Mouse (Mus musculus) forebrain, postnatal 0 days (tissue): ENCODE data around the gene H2-T23. TPM values are rescaled to one million over a fixed set of nuclear protein-coding genes. Genes with fewer than 3 reads are reported as not detected.

Experiments used
- ATAC-seq: fragments of 200-750 bp; cut with Nextera tagmentation; 2 replicates; pipeline ENCODE4 v1.8.0; 2017; ENCODE audit warnings: mild to moderate bottlenecking, moderate library complexity
- DNase-seq: peaks from one replicate; pipeline ENCODE4 v3.0.0-alpha.2; 2015
- H3K27ac ChIP-seq: fragments of 300-500 bp; sonication (generic); 2 replicates; pipeline ENCODE4 v1.5.1; 2014; ENCODE audit warnings: low read depth, mild to moderate bottlenecking, antibody characterized with exemption, low read length, moderate library complexity, mixed read lengths
- H3K27me3 ChIP-seq: fragments of 300-500 bp; sonication (generic); 2 replicates; pipeline ENCODE4 v1.6.1; 2014; ENCODE audit warnings: mild to moderate bottlenecking, low read length, mixed read lengths; ENCODE audit not compliant: insufficient read depth
- H3K36me3 ChIP-seq: fragments of 300-500 bp; sonication (generic); 2 replicates; pipeline ENCODE4 v1.6.1; 2014; ENCODE audit warnings: mild to moderate bottlenecking, moderate library complexity; ENCODE audit not compliant: insufficient read depth
- H3K4me1 ChIP-seq: fragments of 300-500 bp; sonication (generic); 2 replicates; pipeline ENCODE4 v1.6.1; 2014; ENCODE audit warnings: antibody characterized with exemption; ENCODE audit not compliant: insufficient read depth
- H3K4me2 ChIP-seq: fragments of 300-500 bp; sonication (generic); 2 replicates; pipeline ENCODE4 v1.6.1; 2014; ENCODE audit warnings: low read depth, mild to moderate bottlenecking, moderate library complexity
- H3K4me3 ChIP-seq: fragments of 300-500 bp; sonication (generic); 2 replicates; pipeline ENCODE4 v1.5.1; 2014; ENCODE audit warnings: low read depth, low read length, mixed read lengths
- H3K9ac ChIP-seq: fragments of 300-500 bp; sonication (generic); 2 replicates; pipeline ENCODE4 v1.6.1; 2014; ENCODE audit warnings: mild to moderate bottlenecking
- H3K9me3 ChIP-seq: fragments of 300-500 bp; sonication (generic); 2 replicates; pipeline ENCODE4 v1.6.1; 2016; ENCODE audit warnings: low read length
- CTCF ChIP-seq: sonication (generic); IDR thresholded peaks from 2 replicates; pipeline ENCODE4 v1.5.1; 2016; ENCODE audit warnings: antibody characterized with exemption, control low read depth, low read depth
- WGBS: fragments of 180-500 bp; shearing (Covaris S2); extraction: QIAGEN DNeasy Blood & Tissue Kit; methylation state at CpG from one replicate; pipeline ENCODE4 v1.1.7; 2014; 5-methylcytosine and 5-hydroxymethylcytosine counted together
- polyA plus RNA-seq: library from polyadenylated mRNA; unstranded; fragments of >200 nt; fragmentation: Nextera tagmentation; extraction: Ambion mirVana; gene quantifications from 2 replicates; pipeline ENCODE4 v1.2.1, GENCODE M21; 2015
- total RNA-seq: library from RNA; depleted of rRNA; stranded (reverse); fragments of >200 nt; gene quantifications from 2 replicates; pipeline ENCODE4 v1.2.3, GENCODE M21; 2014

H2-T23 gene
- total and polyA plus RNA-seq, 2 experiments from 2014 or later: 6.9 to 9.0 TPM

GRCm38 (mm10) chr17:36027663-36028062 is 5.0 kb downstream of the H2-T23 start:
- no peak for DNase-seq

GRCm38 (mm10) chr17:36025901-36026300 is 6.8 kb downstream of the H2-T23 start:
- ATAC-seq (no peak), DNase-seq (no peak)
- no peaks in the 10 kb centered on the region for H3K27me3 ChIP-seq
- no peak overlapping the region for H3K9ac ChIP-seq
- no peak overlapping the region for H3K4me2 ChIP-seq
- no peaks in the 10 kb centered on the region for H3K4me1 ChIP-seq
- H3K9me3 ChIP-seq: no peaks in the 10 kb centered on the region
- no peak overlapping the region for H3K4me3 ChIP-seq
- no peak overlapping the region for H3K27ac ChIP-seq
- no peaks in the 10 kb centered on the region for H3K36me3 ChIP-seq
- no peak for TF ChIP-seq CTCF
- 89% methylated on average over 4 of the region's 4 CpGs for whole genome bisulfite sequencing

More at GRCm38 (mm10) chr17:36027663-36028062, 5.0 kb downstream of the H2-T23 start:
- ATAC-seq: no peak
- 0 out of 2 replicates have a peak, but pooled peaks cover 2% of the 10 kb centered on the region for H3K4me1 ChIP-seq
- WGBS: 96% methylated on average over 4 of the region's 4 CpGs
- H3K36me3 ChIP-seq: no peaks in the 10 kb centered on the region
- no peaks in the 10 kb centered on the region for H3K9me3 ChIP-seq
- no peak overlapping the region for H3K9ac ChIP-seq
- no peak overlapping the region for H3K4me2 ChIP-seq
- no peak overlapping the region for H3K27ac ChIP-seq
- TF ChIP-seq CTCF: no peak
- no peak overlapping the region for H3K4me3 ChIP-seq
- no peaks in the 10 kb centered on the region for H3K27me3 ChIP-seq

GRCm38 (mm10) chr17:36025197-36025596 is 7.5 kb downstream of the H2-T23 start:
- Histone ChIP-seq H3K4me3 (no peak overlapping the region), H3K27me3 (no peaks in the 10 kb centered on the region), H3K27ac (no peak overlapping the region), H3K4me2 (no peak overlapping the region), H3K36me3 (no peaks in the 10 kb centered on the region), H3K9ac (no peak overlapping the region), H3K9me3 (no peaks in the 10 kb centered on the region), H3K4me1 (no peaks in the 10 kb centered on the region)
- 58% methylated on average over 5 of the region's 5 CpGs for WGBS
- no peak for ATAC-seq
- DNase-seq: no peak
- no peak for TF ChIP-seq CTCF

GRCm38 (mm10) chr17:36023710-36024654 is 8.7 kb downstream of the H2-T23 start:
- Histone ChIP-seq H3K4me3 (no peak overlapping the region), H3K27ac (no peak overlapping the region), H3K4me2 (no peak overlapping the region), H3K9me3 (no peaks in the 10 kb centered on the region), H3K9ac (no peak overlapping the region), H3K4me1 (no peaks in the 10 kb centered on the region), H3K27me3 (no peaks in the 10 kb centered on the region), H3K36me3 (no peaks in the 10 kb centered on the region)
- DNase-seq (no peak), ATAC-seq (no peak)
- WGBS: 58% methylated on average over 9 of the region's 9 CpGs
- no peak for TF ChIP-seq CTCF

- 92% methylated on average over 6 of the region's 6 CpGs for WGBS
- no peak for TF ChIP-seq CTCF
Observed at GRCm38 (mm10) chr17:36022922-36023321, 9.7 kb downstream of the H2-T23 start.

GRCm38 (mm10) chr17:36022098-36022497 is 10.6 kb downstream of the H2-T23 start:
- H3K9me3 ChIP-seq: no peaks in the 10 kb centered on the region
- no peak overlapping the region for H3K4me2 ChIP-seq
- WGBS: 93% methylated on average over 9 of the region's 9 CpGs
- DNase-seq (no peak), ATAC-seq (no peak)
- no peaks in the 10 kb centered on the region for H3K36me3 ChIP-seq
- no peak for TF ChIP-seq CTCF
- H3K4me3 ChIP-seq: no peak overlapping the region
- no peaks in the 10 kb centered on the region for H3K27me3 ChIP-seq
- H3K9ac ChIP-seq: no peak overlapping the region
- H3K4me1 ChIP-seq: no peaks in the 10 kb centered on the region
- no peak overlapping the region for H3K27ac ChIP-seq

More at GRCm38 (mm10) chr17:36022922-36023321, 9.7 kb downstream of the H2-T23 start:
- DNase-seq (no peak), ATAC-seq (no peak)
- no peak overlapping the region for H3K27ac ChIP-seq
- no peaks in the 10 kb centered on the region for H3K27me3 ChIP-seq
- no peak overlapping the region for H3K4me3 ChIP-seq
- H3K36me3 ChIP-seq: no peaks in the 10 kb centered on the region
- H3K9me3 ChIP-seq: no peaks in the 10 kb centered on the region
- no peak overlapping the region for H3K4me2 ChIP-seq
- H3K4me1 ChIP-seq: no peaks in the 10 kb centered on the region
- no peak overlapping the region for H3K9ac ChIP-seq

GRCm38 (mm10) chr17:36021309-36021708 is 11.3 kb downstream of the H2-T23 start:
- ATAC-seq (no peak), DNase-seq (no peak)
- no peaks in the 10 kb centered on the region for H3K9me3 ChIP-seq
- H3K9ac ChIP-seq: no peak overlapping the region
- H3K4me1 ChIP-seq: no peaks in the 10 kb centered on the region
- H3K27me3 ChIP-seq: no peaks in the 10 kb centered on the region
- no peak overlapping the region for H3K4me3 ChIP-seq
- 95% methylated on average over 1 of the region's 1 CpGs for WGBS
- no peak overlapping the region for H3K4me2 ChIP-seq
- H3K27ac ChIP-seq: no peak overlapping the region
- TF ChIP-seq CTCF: no peak
- H3K36me3 ChIP-seq: no peaks in the 10 kb centered on the region
